Mouse (Mus musculus): Measurements from ENCODE around the gene Klf7. TPM values are rescaled to one million over a fixed set of nuclear protein-coding genes. Genes with fewer than 3 reads are reported as not detected.

Klf7 gene
- total and polyA plus RNA-seq, 3 experiments = 1.6 to 3.1 TPM; not detected in 1

DNA sequence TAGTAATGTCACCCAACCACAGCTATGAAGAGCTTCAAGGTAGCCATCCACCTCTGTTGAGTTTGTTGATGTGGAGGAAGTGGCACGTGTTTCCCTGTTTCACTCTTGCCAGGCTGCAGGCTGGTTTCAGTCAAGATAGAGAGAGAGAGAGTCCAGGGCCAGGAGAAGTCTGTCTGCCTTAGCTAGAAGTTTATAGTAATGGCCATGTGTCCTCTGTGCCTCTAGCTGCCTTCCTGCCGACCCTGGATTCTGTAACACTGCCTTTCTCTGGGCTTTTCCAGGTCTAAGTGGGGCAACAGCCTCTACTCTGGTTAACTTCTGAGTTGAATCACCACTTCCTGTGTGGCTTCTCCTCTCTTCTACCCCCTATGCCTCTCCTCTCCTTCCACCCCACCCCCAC is 121.5 kb downstream of the Klf7 start:
- Histone ChIP-seq H3K79me2 (ENCODE audit: control insufficient read depth, insufficient read depth, low read length, poor library complexity) (no peaks in the 10 kb centered on the region), H3K36me3 (ENCODE audit: control insufficient read depth in 1 of 2, insufficient read depth in 2 of 2, low read length in 2 of 2) (no peaks in the 10 kb centered on the region), H3K27ac (ENCODE audit: control insufficient read depth, low read depth, low read length) (no peak overlapping the region), H3K4me1 (ENCODE audit: control insufficient read depth in 1 of 2, insufficient read depth in 2 of 2, low read length in 2 of 2) (no peaks in the 10 kb centered on the region), H3K4me3 (ENCODE audit: control insufficient read depth in 1 of 2, insufficient read depth in 1 of 2, low read depth in 2 of 2, low read length in 2 of 2) (no peak overlapping the region), H3K9me3 (replicated peaks; ENCODE audit: insufficient read depth, low read length) (no peaks in the 10 kb centered on the region), H3K27me3 (ENCODE audit: control insufficient read depth in 1 of 2, insufficient read depth in 2 of 2, low read length in 2 of 2) (peaks cover 0 to 1% of the 10 kb centered on the region in 2 experiments; a peak in 1 of 4 replicates), H3K9ac (ENCODE audit: control insufficient read depth, low read depth, low read length, poor library complexity, severe bottlenecking) (no peak overlapping the region)
- DNase-seq (ENCODE audit: low read depth, low spot score) = no peak
- TF ChIP-seq USF2 (IDR thresholded peaks at IDR 0.05; ENCODE audit: borderline replicate concordance in 1 of 2, insufficient read depth in 1 of 2, low read depth in 1 of 2, low read length in 2 of 2) (no peak), MAX (IDR thresholded peaks at IDR 0.05; ENCODE audit: low read length) (no peak), USF1 (IDR thresholded peaks at IDR 0.05; ENCODE audit: low read depth, low read length) (no peak), TBP (IDR thresholded peaks at IDR 0.05; ENCODE audit: low read depth, low read length) (no peak), SMC3 (IDR thresholded peaks at IDR 0.05; ENCODE audit: low read depth, low read length) (no peak), MEF2A (IDR thresholded peaks at IDR 0.05; ENCODE audit: extremely low read depth, insufficient replicate concordance, low read depth, low read length, poor library complexity, severe bottlenecking) (no peak), RAD21 (IDR thresholded peaks at IDR 0.05; ENCODE audit: low read depth, low read length) (no peak), POLR2AphosphoS5 (IDR thresholded peaks at IDR 0.05; ENCODE audit: borderline replicate concordance, low read depth, low read length) (no peak), TAL1 (IDR thresholded peaks at IDR 0.05; ENCODE audit: low read length) (no peak), CTCF (IDR thresholded peaks at IDR 0.05 in 2 of 3, conservative IDR thresholded peaks at IDR 0.05 in 1 of 3; ENCODE audit: control insufficient read depth in 1 of 3, insufficient read depth in 1 of 3, low read depth in 2 of 3, low read length in 3 of 3, poor library complexity in 1 of 3, severe bottlenecking in 1 of 3) (no peak), ELF1 (IDR thresholded peaks at IDR 0.05; ENCODE audit: low read depth, low read length) (no peak), MYC (IDR thresholded peaks at IDR 0.05; ENCODE audit: low read depth, low read length) (no peak), JUND (IDR thresholded peaks at IDR 0.05; ENCODE audit: low read depth, low read length) (no peak), POLR2AphosphoS2 (IDR thresholded peaks at IDR 0.05; ENCODE audit: low read length) (no peak)

DNA sequence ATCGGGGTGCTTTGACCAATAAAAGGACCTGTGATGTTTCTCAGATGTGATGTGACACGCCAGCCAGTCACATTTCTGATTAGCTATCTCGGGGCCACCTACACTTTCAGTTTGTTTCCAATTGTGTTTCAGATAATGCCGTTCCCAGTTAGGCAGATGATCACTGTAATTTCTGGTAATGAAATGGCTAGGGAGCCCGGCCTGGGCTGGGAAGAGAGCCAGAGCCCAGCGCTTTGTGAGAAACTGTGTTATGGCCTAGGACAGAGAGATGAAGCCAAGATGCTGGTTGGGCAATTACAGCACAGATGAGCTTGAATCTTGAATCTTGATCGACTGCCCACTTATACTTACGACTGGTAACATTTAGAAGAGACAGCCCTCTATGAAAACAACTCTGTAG is 122.6 kb downstream of the Klf7 start:
- Histone ChIP-seq H3K36me3 (ENCODE audit: control insufficient read depth in 1 of 2, insufficient read depth in 2 of 2, low read length in 2 of 2) (no peaks in the 10 kb centered on the region), H3K4me3 (ENCODE audit: control insufficient read depth in 1 of 2, insufficient read depth in 1 of 2, low read depth in 2 of 2, low read length in 2 of 2) (no peak overlapping the region), H3K27me3 (ENCODE audit: control insufficient read depth in 1 of 2, insufficient read depth in 2 of 2, low read length in 2 of 2) (peaks cover 0 to 1% of the 10 kb centered on the region in 2 experiments; a peak in 1 of 4 replicates), H3K9me3 (replicated peaks; ENCODE audit: insufficient read depth, low read length) (no peaks in the 10 kb centered on the region), H3K27ac (ENCODE audit: control insufficient read depth, low read depth, low read length) (no peak overlapping the region), H3K4me1 (ENCODE audit: control insufficient read depth in 1 of 2, insufficient read depth in 2 of 2, low read length in 2 of 2) (no peaks in the 10 kb centered on the region), H3K79me2 (ENCODE audit: control insufficient read depth, insufficient read depth, low read length, poor library complexity) (no peaks in the 10 kb centered on the region), H3K9ac (ENCODE audit: control insufficient read depth, low read depth, low read length, poor library complexity, severe bottlenecking) (no peak overlapping the region)
- DNase-seq (ENCODE audit: low read depth, low spot score) = no peak
- no peak for TF ChIP-seq ZC3H11A (IDR thresholded peaks at IDR 0.05; ENCODE audit: low read depth, low read length)

DNA sequence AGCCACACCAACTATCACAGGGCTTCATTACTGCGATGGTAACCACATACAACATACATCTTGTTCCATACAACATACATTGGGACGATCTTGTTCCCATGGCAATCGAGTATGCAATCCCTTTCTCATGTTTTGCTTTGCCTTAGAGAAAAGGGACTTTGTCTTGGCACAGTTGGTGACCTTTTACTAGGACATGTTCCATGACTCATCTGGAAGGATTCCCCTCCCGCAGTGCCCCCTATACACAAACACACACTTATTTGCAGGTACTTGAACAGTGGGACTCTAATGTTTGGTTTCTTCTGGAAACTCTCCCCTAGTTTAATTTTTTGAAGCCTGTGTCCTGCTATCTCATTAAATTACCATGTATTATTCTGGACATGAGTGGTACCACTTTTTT is 123.2 kb downstream of the Klf7 start:
- no peaks in the 10 kb centered on the region for H3K79me2 ChIP-seq (ENCODE audit: control insufficient read depth, insufficient read depth, low read length, poor library complexity)
- H3K4me1 ChIP-seq (ENCODE audit: control insufficient read depth in 1 of 2, insufficient read depth in 2 of 2, low read length in 2 of 2) = no peaks in the 10 kb centered on the region
- DNase-seq (ENCODE audit: low read depth, low spot score) = no peak
- H3K9me3 ChIP-seq (replicated peaks; ENCODE audit: insufficient read depth, low read length) = no peaks in the 10 kb centered on the region
- H3K9ac ChIP-seq (ENCODE audit: control insufficient read depth, low read depth, low read length, poor library complexity, severe bottlenecking) = no peak overlapping the region
- H3K36me3 ChIP-seq (ENCODE audit: control insufficient read depth in 1 of 2, insufficient read depth in 2 of 2, low read length in 2 of 2) = no peaks in the 10 kb centered on the region
- H3K27ac ChIP-seq (ENCODE audit: control insufficient read depth, low read depth, low read length) = no peak overlapping the region
- peaks cover 0 to 1% of the 10 kb centered on the region in 2 experiments; a peak in 1 of 4 replicates for H3K27me3 ChIP-seq (ENCODE audit: control insufficient read depth in 1 of 2, insufficient read depth in 2 of 2, low read length in 2 of 2)
- no peak overlapping the region for H3K4me3 ChIP-seq (ENCODE audit: control insufficient read depth in 1 of 2, insufficient read depth in 1 of 2, low read depth in 2 of 2, low read length in 2 of 2)
- TF ChIP-seq SMC3 (IDR thresholded peaks at IDR 0.05; ENCODE audit: low read depth, low read length) = no peak
- no peak for TF ChIP-seq MYB (IDR thresholded peaks at IDR 0.05; ENCODE audit: low read depth, low read length)
- no peak for TF ChIP-seq POLR2AphosphoS2 (IDR thresholded peaks at IDR 0.05; ENCODE audit: low read length)
- TF ChIP-seq USF1 (IDR thresholded peaks at IDR 0.05; ENCODE audit: low read depth, low read length) = no peak
- no peak for TF ChIP-seq ZKSCAN1 (IDR thresholded peaks at IDR 0.05; ENCODE audit: low read depth, low read length)
- TF ChIP-seq UBTF (IDR thresholded peaks at IDR 0.05; ENCODE audit: borderline replicate concordance, insufficient read depth, low read depth, low read length) = no peak
- no peak for TF ChIP-seq E2F4 (IDR thresholded peaks at IDR 0.05; ENCODE audit: borderline replicate concordance, low read depth, low read length)
- TF ChIP-seq ZNF384 (IDR thresholded peaks at IDR 0.05; ENCODE audit: low read depth, low read length) = no peak
- TF ChIP-seq TBP (IDR thresholded peaks at IDR 0.05; ENCODE audit: low read depth, low read length) = no peak
- no peak for TF ChIP-seq TCF12 (IDR thresholded peaks at IDR 0.05; ENCODE audit: low read depth, low read length)
- TF ChIP-seq KAT2A (conservative IDR thresholded peaks at IDR 0.05; ENCODE audit: low read depth, low read length) = no peak
- no peak for TF ChIP-seq SIN3A (IDR thresholded peaks at IDR 0.05; ENCODE audit: low read length)
- no peak for TF ChIP-seq POLR2A (IDR thresholded peaks at IDR 0.05; ENCODE audit: control insufficient read depth in 1 of 2, insufficient read depth in 1 of 2, low read depth in 1 of 2, low read length in 2 of 2, poor library complexity in 1 of 2)
- TF ChIP-seq NRF1 (IDR thresholded peaks at IDR 0.05; ENCODE audit: insufficient read depth, low read depth, low read length, poor library complexity, severe bottlenecking) = no peak
- no peak for TF ChIP-seq RCOR1 (IDR thresholded peaks at IDR 0.05; ENCODE audit: low read depth, low read length)

Measured in MEL (cell line).